Mouse (Mus musculus) CH12.LX (cell line): Measurements from ENCODE around the gene Phf12. TPM values are rescaled to one million over a fixed set of nuclear protein-coding genes. Genes with fewer than 3 reads are reported as not detected.

Source experiments
- DNase-seq: peaks from one replicate; pipeline ENCODE4 v3.0.0-alpha.2; 2013; ENCODE audit errors: extremely low read depth
- H3K27ac ChIP-seq: 2 replicates; pipeline ENCODE4 v1.5.1; 2012; ENCODE audit warnings: low read depth, mild to moderate bottlenecking, control low read depth, moderate library complexity; ENCODE audit not compliant: insufficient read depth
- H3K27me3 ChIP-seq: replicated peaks from 2 replicates; pipeline ENCODE3; 2012; ENCODE audit warnings: inconsistent platforms
- H3K36me3 ChIP-seq, 2 experiments: replicated peaks in 1 of 2; 2 replicates each; pipeline versions ENCODE3 to v1.6.1; 2012; ENCODE audit warnings: inconsistent platforms in 1 of 2, low read length in 1 of 2, mild to moderate bottlenecking in 1 of 2, mixed read lengths in 1 of 2, moderate library complexity in 1 of 2; ENCODE audit not compliant: control insufficient read depth in 1 of 2, insufficient read depth in 1 of 2
- H3K4me1 ChIP-seq, 2 experiments: 2 replicates each; pipeline ENCODE4 v1.6.1; 2012; ENCODE audit warnings: inconsistent platforms in 1 of 2, moderate library complexity in 1 of 2; ENCODE audit not compliant: insufficient read depth in 2 of 2, control insufficient read depth in 1 of 2
- H3K4me2 ChIP-seq: 2 replicates; pipeline ENCODE4 v1.6.1; 2012; ENCODE audit warnings: low read depth, mild to moderate bottlenecking, control low read depth; ENCODE audit not compliant: poor library complexity, insufficient read depth, severe bottlenecking
- H3K4me3 ChIP-seq, 3 experiments: fragments of 150-350 bp in 1 of 3; sonication (generic) in 1 of 3; replicated peaks in 1 of 3; 2 replicates each; pipeline versions ENCODE3 to v1.5.1; 2011 to 2012; ENCODE audit warnings: low read depth in 2 of 3, low read length in 2 of 3, mild to moderate bottlenecking in 2 of 3, moderate library complexity in 2 of 3, control low read depth in 1 of 3, improper control_type of control experiment in 1 of 3, inconsistent platforms in 1 of 3, mixed read lengths in 1 of 3; ENCODE audit not compliant: poor library complexity in 1 of 3
- H3K79me2 ChIP-seq: replicated peaks from 2 replicates; pipeline ENCODE4 v1.6.1; 2012; ENCODE audit warnings: mild to moderate bottlenecking, moderate library complexity; ENCODE audit not compliant: control insufficient read depth, poor library complexity, insufficient read depth, severe bottlenecking; ENCODE audit errors: extremely low read depth
- H3K9ac ChIP-seq: 2 replicates; pipeline ENCODE4 v1.6.1; 2012; ENCODE audit warnings: low read depth, mild to moderate bottlenecking, control low read depth, moderate library complexity; ENCODE audit not compliant: insufficient read depth
- H3K9me3 ChIP-seq: replicated peaks from 2 replicates; pipeline ENCODE3; 2012; ENCODE audit warnings: low read length, inconsistent platforms, mixed read lengths
- CHD2 ChIP-seq: IDR thresholded peaks from 2 replicates; pipeline ENCODE4 v1.6.1; 2011; ENCODE audit warnings: low read length, improper control_type of control experiment
- E2F4 ChIP-seq: IDR thresholded peaks from 2 replicates; pipeline ENCODE4 v1.6.1; 2011; ENCODE audit warnings: low read depth, low read length, improper control_type of control experiment; ENCODE audit not compliant: insufficient replicate concordance
- ELF1 ChIP-seq: IDR thresholded peaks from 2 replicates; pipeline ENCODE4 v1.6.1; 2014; ENCODE audit warnings: low read depth, mild to moderate bottlenecking, inconsistent platforms, low read length, improper control_type of control experiment
- GABPA ChIP-seq: IDR thresholded peaks from 2 replicates; pipeline ENCODE4 v1.6.1; 2012; ENCODE audit warnings: low read depth, low read length, improper control_type of control experiment, inconsistent platforms; ENCODE audit not compliant: insufficient replicate concordance
- IRF4 ChIP-seq: IDR thresholded peaks from 2 replicates; pipeline ENCODE4 v1.6.1; 2014; ENCODE audit warnings: low read depth, mild to moderate bottlenecking, inconsistent platforms, low read length, improper control_type of control experiment
- JUND ChIP-seq: conservative IDR thresholded peaks from 2 replicates; pipeline ENCODE4 v1.6.1; 2011; ENCODE audit warnings: low read depth, low read length, improper control_type of control experiment
- MAZ ChIP-seq: IDR thresholded peaks from 2 replicates; pipeline ENCODE4 v1.6.1; 2012; ENCODE audit warnings: low read depth, mild to moderate bottlenecking, inconsistent platforms, low read length, improper control_type of control experiment, moderate library complexity
- MEF2A ChIP-seq: IDR thresholded peaks from 2 replicates; pipeline ENCODE4 v1.6.1; 2014; ENCODE audit warnings: low read depth, mild to moderate bottlenecking, inconsistent platforms, low read length, improper control_type of control experiment, borderline replicate concordance
- MXI1 ChIP-seq: IDR thresholded peaks from 2 replicates; pipeline ENCODE4 v1.6.1; 2011; ENCODE audit warnings: mild to moderate bottlenecking, low read depth, low read length, improper control_type of control experiment
- MYC ChIP-seq: IDR thresholded peaks from 2 replicates; pipeline ENCODE4 v1.6.1; 2011; ENCODE audit warnings: low read depth, mild to moderate bottlenecking, improper control_type of control experiment, low read length
- POLR2A ChIP-seq: IDR thresholded peaks from 2 replicates; pipeline ENCODE4 v1.6.1; 2011; ENCODE audit warnings: low read depth, mild to moderate bottlenecking, improper control_type of control experiment, low read length
- POLR2AphosphoS2 ChIP-seq: IDR thresholded peaks from 2 replicates; pipeline ENCODE4 v1.6.1; 2011; ENCODE audit warnings: low read depth, low read length, improper control_type of control experiment
- RAD21 ChIP-seq: IDR thresholded peaks from 2 replicates; pipeline ENCODE4 v1.6.1; 2011; ENCODE audit warnings: low read depth, mild to moderate bottlenecking, low read length, improper control_type of control experiment, moderate library complexity
- RCOR1 ChIP-seq: conservative IDR thresholded peaks from 2 replicates; pipeline ENCODE4 v1.6.1; 2012; ENCODE audit warnings: low read depth, mild to moderate bottlenecking, inconsistent platforms, low read length, improper control_type of control experiment
- SIN3A ChIP-seq: IDR thresholded peaks from 2 replicates; pipeline ENCODE4 v1.6.1; 2012; ENCODE audit warnings: low read length, improper control_type of control experiment, inconsistent platforms
- USF1 ChIP-seq: IDR thresholded peaks from 2 replicates; pipeline ENCODE4 v1.6.1; 2014; ENCODE audit warnings: low read depth, mild to moderate bottlenecking, inconsistent platforms, low read length, improper control_type of control experiment
- ZKSCAN1 ChIP-seq: IDR thresholded peaks from 2 replicates; pipeline ENCODE4 v1.6.1; 2012; ENCODE audit warnings: low read depth, inconsistent platforms, low read length, improper control_type of control experiment, borderline replicate concordance
- ZMIZ1 ChIP-seq: IDR thresholded peaks from 2 replicates; pipeline ENCODE4 v1.6.1; 2012; ENCODE audit warnings: low read depth, mild to moderate bottlenecking, inconsistent platforms, low read length, improper control_type of control experiment
- ZNF384 ChIP-seq: IDR thresholded peaks from 2 replicates; pipeline ENCODE4 v1.6.1; 2012; ENCODE audit warnings: low read depth, low read length, improper control_type of control experiment, inconsistent platforms
- dilution Hi-C: fragments of 300-500 bp; cut with MboI; formaldehyde crosslinking; loops from 2 replicates; pipeline ENCODE4 v1.14.3; 2020; ENCODE audit warnings: low sequenced_read_pairs; ENCODE audit not compliant: extremely low pct_unique_long_range_greater_than_20kb, extremely low pct_ligation_motif_present
- in situ Hi-C: fragments of 300-500 bp; cut with MboI; formaldehyde crosslinking; loops from 3 replicates; pipeline ENCODE4 v1.14.3; 2019; ENCODE audit warnings: low sequenced_read_pairs, low pct_ligation_motif_present, low pct_unique_long_range_greater_than_20kb, mixed read lengths
- polyA plus RNA-seq: library from polyadenylated mRNA; unstranded; fragments of >175 nt; gene quantifications from 2 replicates; pipeline ENCODE4 v1.2.1, GENCODE M21; 2012; ENCODE audit warnings: low read depth; ENCODE audit not compliant: insufficient read length
- total RNA-seq, 2 experiments: library from RNA; depleted of rRNA; stranded (reverse); fragments of 300-350 nt in 1 of 2; fragments of >200 nt in 1 of 2; gene quantifications; 2 replicates each; pipeline ENCODE4 v1.2.3; 2012 to 2014

The Phf12 gene
- total and polyA plus RNA-seq, 3 experiments: 10.7 to 59.7 (median 30.5) TPM

DNA sequence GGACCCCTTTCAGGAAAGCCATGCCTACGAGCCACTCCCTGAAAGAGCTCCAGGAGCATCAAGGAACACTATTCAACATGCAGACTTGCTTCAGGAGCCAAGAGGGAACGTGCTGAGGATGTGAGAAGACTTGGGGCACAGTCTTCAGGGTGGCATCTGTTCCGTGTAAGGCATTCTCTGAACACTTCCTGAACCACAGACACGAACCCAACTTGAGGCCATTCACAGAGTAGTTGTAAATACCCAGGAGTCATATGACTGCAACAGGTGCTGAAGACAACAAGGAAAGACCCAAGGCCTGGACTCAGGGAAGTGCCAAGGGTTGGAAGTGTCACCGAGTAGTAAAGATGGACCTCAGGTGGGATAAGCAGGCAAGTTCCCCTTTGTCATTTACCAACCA is 85.0 kb downstream of the Phf12 start:
- no peak for DNase-seq
- TF ChIP-seq ZNF384 (no peak), RCOR1 (no peak), CHD2 (no peak), ELF1 (no peak), SIN3A (no peak), POLR2AphosphoS2 (no peak), E2F4 (no peak)
- TF ChIP-seq, all 38 proteins: peak for 0
- no peaks in the 10 kb centered on the region for H3K79me2 ChIP-seq
- peaks cover 9 to 29% of the 10 kb centered on the region in 2 experiments for H3K36me3 ChIP-seq
- no peaks in the 10 kb centered on the region for H3K9me3 ChIP-seq
- H3K27me3 ChIP-seq: no peaks in the 10 kb centered on the region
- no peaks in the 10 kb centered on the region for H3K4me1 ChIP-seq
- H3K4me3 ChIP-seq: no peak overlapping the region
- dilution Hi-C loops (no loop called here), in situ Hi-C loops (no loop called here)
- no peak overlapping the region for H3K9ac ChIP-seq
- no peak overlapping the region for H3K27ac ChIP-seq
- no peak overlapping the region for H3K4me2 ChIP-seq

GRCm38 (mm10) chr11:78069130-78069529 is 86.6 kb downstream of the Phf12 start:
- no peak overlapping the region for H3K4me3 ChIP-seq
- no peaks in the 10 kb centered on the region for H3K79me2 ChIP-seq
- TF ChIP-seq POLR2A: no peak
- no peak for TF ChIP-seq USF1
- TF ChIP-seq MAZ: no peak
- TF ChIP-seq ZMIZ1: no peak
- TF ChIP-seq RAD21: no peak
- TF ChIP-seq IRF4: no peak
- H3K9ac ChIP-seq: no peak overlapping the region
- H3K27ac ChIP-seq: no peak overlapping the region
- no peaks in the 10 kb centered on the region for H3K4me1 ChIP-seq
- in situ Hi-C loops (no loop called here), dilution Hi-C loops (no loop called here)
- H3K9me3 ChIP-seq: no peaks in the 10 kb centered on the region
- DNase-seq: no peak
- H3K27me3 ChIP-seq: no peaks in the 10 kb centered on the region
- H3K4me2 ChIP-seq: no peak overlapping the region
- peaks cover 23 to 44% of the 10 kb centered on the region in 2 experiments for H3K36me3 ChIP-seq

- in situ Hi-C loops (no loop called here), dilution Hi-C loops (no loop called here)
- Histone ChIP-seq H3K27ac (no peak overlapping the region), H3K9me3 (no peaks in the 10 kb centered on the region), H3K27me3 (no peaks in the 10 kb centered on the region), H3K36me3 (peaks cover 28 to 49% of the 10 kb centered on the region in 2 experiments), H3K4me1 (no peaks in the 10 kb centered on the region), H3K79me2 (no peaks in the 10 kb centered on the region), H3K4me3 (no peak overlapping the region), H3K4me2 (no peak overlapping the region), H3K9ac (no peak overlapping the region)
- no peak for DNase-seq
- TF ChIP-seq ZNF384 (no peak), MEF2A (no peak), E2F4 (no peak), GABPA (no peak), JUND (no peak), ZKSCAN1 (no peak), USF1 (no peak), MYC (no peak), MXI1 (no peak)
These were observed 87.1 kb downstream of the Phf12 start for GRCm38 (mm10) chr11:78069646-78070045.
